Mouse (Mus musculus) limb, embryonic 12.5 days (tissue): Measurements from ENCODE around the gene Maneal. TPM values are rescaled to one million over a fixed set of nuclear protein-coding genes. Genes with fewer than 3 reads are reported as not detected.

Experiments used
- ATAC-seq: fragments of 200-750 bp; cut with Nextera tagmentation; 2 replicates; pipeline ENCODE4 v1.8.0; 2017; ENCODE audit warnings: low read depth, moderate TSS enrichment; ENCODE audit not compliant: insufficient number of reproducible peaks, insufficient read depth, low FRiP score, low TSS enrichment
- H3K27ac ChIP-seq: fragments of 300-500 bp; sonication (generic); 2 replicates; pipeline ENCODE4 v1.5.1; 2016; ENCODE audit warnings: mild to moderate bottlenecking, moderate library complexity
- H3K27me3 ChIP-seq: fragments of 300-500 bp; sonication (generic); 2 replicates; pipeline ENCODE4 v1.6.1; 2016; ENCODE audit warnings: mild to moderate bottlenecking, moderate library complexity
- H3K36me3 ChIP-seq: fragments of 300-500 bp; sonication (generic); 2 replicates; pipeline ENCODE4 v1.6.1; 2016; ENCODE audit warnings: mild to moderate bottlenecking, moderate library complexity
- H3K4me1 ChIP-seq: fragments of 300-500 bp; sonication (generic); replicated peaks from 2 replicates; pipeline ENCODE4 v1.6.1; 2016
- H3K4me2 ChIP-seq: fragments of 300-500 bp; sonication (generic); 2 replicates; pipeline ENCODE4 v1.6.1; 2016; ENCODE audit warnings: mild to moderate bottlenecking, moderate library complexity
- H3K4me3 ChIP-seq: fragments of 300-500 bp; sonication (generic); replicated peaks from 2 replicates; pipeline ENCODE4 v1.5.1; 2016; ENCODE audit warnings: mild to moderate bottlenecking
- H3K9ac ChIP-seq: fragments of 300-500 bp; sonication (generic); replicated peaks from 2 replicates; pipeline ENCODE4 v1.6.1; 2016; ENCODE audit warnings: mild to moderate bottlenecking, moderate library complexity
- H3K9me3 ChIP-seq: fragments of 300-500 bp; sonication (generic); 2 replicates; pipeline ENCODE4 v1.6.1; 2016; ENCODE audit warnings: mild to moderate bottlenecking, moderate library complexity
- WGBS: fragments of 180-500 bp; shearing (Covaris S2); methylation state at CpG from one replicate; pipeline ENCODE4 v1.1.7; 2016; 5-methylcytosine and 5-hydroxymethylcytosine counted together
- polyA plus RNA-seq: library from polyadenylated mRNA; unstranded; fragments of >200 nt; fragmentation: Nextera tagmentation; extraction: Ambion mirVana; gene quantifications from 2 replicates; pipeline ENCODE4 v1.2.1, GENCODE M21; 2016

The Maneal gene
- polyA plus RNA-seq, 1 experiment from 2014 or later, result 0.71 TPM

DNA sequence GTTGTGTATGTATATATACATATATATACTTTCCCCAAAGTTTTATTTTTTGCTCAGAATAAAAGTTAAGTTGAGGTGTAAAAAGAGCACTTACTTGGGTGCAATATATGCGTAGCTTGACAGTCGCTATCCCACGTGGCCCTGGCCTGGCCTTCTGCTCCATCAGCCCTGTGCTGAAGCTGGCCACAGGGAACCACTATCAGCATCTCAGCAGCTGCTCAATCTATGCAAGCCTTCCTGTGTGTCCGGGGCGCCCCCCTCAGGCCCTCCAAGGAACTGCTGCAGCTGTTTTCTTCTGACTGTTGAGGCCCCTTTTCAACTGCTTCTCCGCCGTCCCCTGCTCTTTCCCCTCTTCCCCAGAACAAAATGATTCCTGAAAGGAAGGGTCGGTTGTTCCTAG is 14.4 kb downstream of the Maneal start:
- Histone ChIP-seq H3K4me3 (no peak overlapping the region), H3K27ac (no peak overlapping the region), H3K4me1 (peaks cover 20% of the 10 kb centered on the region), H3K36me3 (peaks cover 43% of the 10 kb centered on the region), H3K27me3 (no peaks in the 10 kb centered on the region), H3K9ac (no peak overlapping the region), H3K9me3 (no peaks in the 10 kb centered on the region), H3K4me2 (no peak overlapping the region)
- 9% methylated on average over 8 of the region's 8 CpGs for WGBS
- ATAC-seq, result no peak

DNA sequence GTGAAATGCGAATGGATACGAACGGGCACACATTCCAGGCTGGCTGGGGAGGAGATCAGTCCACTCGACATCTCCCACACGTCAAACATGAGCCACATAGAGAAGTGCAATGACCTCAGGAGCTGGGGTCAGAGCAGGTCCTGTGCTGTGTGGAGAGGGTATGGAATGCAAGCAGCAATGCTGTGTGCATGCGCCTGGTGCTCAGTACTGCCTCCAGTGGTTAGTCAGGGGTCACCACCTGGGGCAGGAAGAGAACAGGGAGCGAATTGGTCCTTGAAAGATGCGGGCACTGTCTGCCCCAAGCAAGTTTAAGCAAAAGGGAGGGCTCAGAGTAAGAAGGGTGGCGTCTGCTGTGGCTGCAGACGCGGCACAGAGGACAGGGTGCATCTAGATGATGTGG is 18.5 kb downstream of the Maneal start:
- ATAC-seq, result no peak
- 61% methylated on average over 11 of the region's 11 CpGs for WGBS
- no peak overlapping the region for H3K27ac ChIP-seq
- H3K4me2 ChIP-seq, result no peak overlapping the region
- H3K9me3 ChIP-seq, result no peaks in the 10 kb centered on the region
- H3K4me3 ChIP-seq, result no peak overlapping the region
- peaks cover 74% of the 10 kb centered on the region for H3K36me3 ChIP-seq
- no peaks in the 10 kb centered on the region for H3K27me3 ChIP-seq
- H3K9ac ChIP-seq, result no peak overlapping the region
- peaks cover 5% of the 10 kb centered on the region; the same call in 1 of the 2 replicates for H3K4me1 ChIP-seq

DNA sequence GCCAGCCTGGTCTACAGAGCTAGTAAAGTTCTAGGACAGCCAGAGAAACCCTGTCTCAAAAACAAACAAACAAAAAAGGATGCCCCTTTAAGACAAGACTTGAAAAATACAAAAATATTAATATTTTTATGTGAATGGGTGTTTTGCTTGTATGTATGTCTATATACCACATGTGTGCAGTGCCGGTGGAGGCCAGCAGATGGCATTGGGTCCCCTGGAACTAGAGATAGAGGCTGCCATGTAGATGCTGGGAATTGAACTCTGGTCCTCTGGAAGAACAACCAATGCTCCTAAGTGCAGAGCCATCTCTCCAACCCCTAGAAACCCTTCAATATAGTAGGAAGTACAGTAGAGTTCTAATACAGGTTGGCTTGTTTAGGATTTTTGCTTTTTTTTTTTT is 21.0 kb downstream of the Maneal start:
- peaks cover 83% of the 10 kb centered on the region for H3K36me3 ChIP-seq
- WGBS, result 97% methylated on average over 1 of the region's 1 CpGs
- H3K9ac ChIP-seq, result no peak overlapping the region
- H3K4me1 ChIP-seq, result no peaks in the 10 kb centered on the region
- no peak overlapping the region for H3K27ac ChIP-seq
- H3K4me3 ChIP-seq, result no peak overlapping the region
- H3K4me2 ChIP-seq, result no peak overlapping the region
- no peaks in the 10 kb centered on the region for H3K9me3 ChIP-seq
- no peaks in the 10 kb centered on the region for H3K27me3 ChIP-seq
- no peak for ATAC-seq

DNA sequence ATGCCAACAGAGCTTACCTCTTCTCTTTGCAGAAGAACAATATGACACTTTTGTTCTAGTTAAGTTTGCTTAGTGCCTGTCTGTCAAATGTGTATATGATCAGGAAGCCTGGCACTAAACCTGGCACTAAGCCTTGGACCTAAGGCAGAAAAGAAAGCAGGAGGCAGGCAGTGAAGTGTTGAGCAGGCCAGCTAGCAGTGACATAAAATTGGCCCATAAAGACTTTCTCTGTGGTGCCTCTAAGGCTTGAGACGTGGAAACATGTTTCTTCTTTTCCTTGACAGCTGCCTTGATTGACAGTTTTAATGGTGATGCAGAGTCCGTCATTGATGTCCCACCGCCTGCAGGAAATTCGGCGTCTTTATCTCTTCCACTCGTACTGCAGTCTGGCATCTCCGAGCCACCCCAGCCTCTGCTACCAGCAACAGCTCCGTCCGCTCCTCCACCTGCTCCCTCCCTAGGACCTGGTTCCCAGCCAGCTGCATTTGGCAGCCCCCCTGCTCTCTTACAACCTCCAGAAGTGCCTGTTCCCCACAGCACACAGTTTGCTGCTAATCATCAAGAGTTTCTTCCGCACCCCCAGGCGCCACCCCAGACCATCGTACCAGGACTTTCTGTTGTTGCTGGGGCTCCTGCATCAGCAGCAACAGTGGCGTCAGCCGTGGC is 23.8 kb downstream of the Maneal start:
- H3K4me2 ChIP-seq, result no peak overlapping the region
- no peak for ATAC-seq
- no peaks in the 10 kb centered on the region for H3K27me3 ChIP-seq
- no peaks in the 10 kb centered on the region for H3K9me3 ChIP-seq
- no peaks in the 10 kb centered on the region for H3K4me1 ChIP-seq
- 86% methylated on average over 14 of the region's 14 CpGs for WGBS
- H3K9ac ChIP-seq, result no peak overlapping the region
- H3K27ac ChIP-seq, result no peak overlapping the region
- H3K4me3 ChIP-seq, result no peak overlapping the region
- H3K36me3 ChIP-seq, result peaks cover 70% of the 10 kb centered on the region

DNA sequence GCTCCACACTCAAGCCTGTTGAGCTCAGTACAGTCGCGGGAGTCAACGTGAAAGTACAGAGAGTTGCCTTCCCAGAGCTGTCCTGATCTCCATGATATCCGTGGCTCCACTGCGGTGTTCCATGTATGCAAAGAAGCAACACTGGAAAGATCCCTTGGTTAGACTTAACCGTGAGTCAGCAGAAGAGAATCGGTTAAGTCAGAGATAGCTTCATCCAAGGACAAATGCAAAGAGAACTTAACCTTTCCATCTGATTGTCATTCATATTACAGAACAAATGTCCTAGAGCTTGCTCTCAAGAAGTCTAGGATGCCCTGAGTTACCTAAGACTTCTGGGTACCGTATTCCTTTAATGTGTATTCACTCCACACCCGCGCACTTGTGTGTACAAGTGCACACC is 29.2 kb downstream of the Maneal start:
- no peak overlapping the region for H3K4me3 ChIP-seq
- H3K9me3 ChIP-seq, result no peaks in the 10 kb centered on the region
- no peaks in the 10 kb centered on the region for H3K4me1 ChIP-seq
- no peak overlapping the region for H3K27ac ChIP-seq
- no peaks in the 10 kb centered on the region for H3K27me3 ChIP-seq
- peaks cover 67% of the 10 kb centered on the region for H3K36me3 ChIP-seq
- H3K4me2 ChIP-seq, result no peak overlapping the region
- no peak for ATAC-seq
- WGBS, result 93% methylated on average over 10 of the region's 10 CpGs
- no peak overlapping the region for H3K9ac ChIP-seq

DNA sequence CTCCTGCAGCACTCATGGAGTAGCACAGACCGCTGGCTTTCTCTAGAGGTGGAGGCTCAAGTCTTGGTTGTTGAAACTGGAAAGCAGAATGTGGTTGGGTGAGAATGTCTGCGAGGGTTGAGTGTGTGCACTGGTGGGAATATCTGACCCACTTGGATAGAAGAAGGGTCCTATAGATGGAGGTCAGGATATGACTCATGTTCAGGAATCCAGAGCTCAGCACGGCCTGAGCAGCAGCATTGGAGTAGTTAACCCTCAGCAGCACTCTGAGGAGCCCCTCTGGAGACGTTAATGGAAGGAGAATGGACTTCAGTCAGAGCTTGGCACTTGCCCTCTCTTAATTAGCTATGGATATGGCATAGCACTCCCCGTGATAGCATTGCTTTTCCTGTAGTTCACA is 32.3 kb downstream of the Maneal start:
- Histone ChIP-seq H3K4me1 (no peaks in the 10 kb centered on the region), H3K4me2 (no peak overlapping the region), H3K9ac (no peak overlapping the region), H3K4me3 (no peak overlapping the region), H3K9me3 (no peaks in the 10 kb centered on the region), H3K36me3 (peaks cover 79% of the 10 kb centered on the region), H3K27ac (no peak overlapping the region), H3K27me3 (no peaks in the 10 kb centered on the region)
- ATAC-seq, result no peak
- WGBS, result 91% methylated on average over 5 of the region's 5 CpGs

DNA sequence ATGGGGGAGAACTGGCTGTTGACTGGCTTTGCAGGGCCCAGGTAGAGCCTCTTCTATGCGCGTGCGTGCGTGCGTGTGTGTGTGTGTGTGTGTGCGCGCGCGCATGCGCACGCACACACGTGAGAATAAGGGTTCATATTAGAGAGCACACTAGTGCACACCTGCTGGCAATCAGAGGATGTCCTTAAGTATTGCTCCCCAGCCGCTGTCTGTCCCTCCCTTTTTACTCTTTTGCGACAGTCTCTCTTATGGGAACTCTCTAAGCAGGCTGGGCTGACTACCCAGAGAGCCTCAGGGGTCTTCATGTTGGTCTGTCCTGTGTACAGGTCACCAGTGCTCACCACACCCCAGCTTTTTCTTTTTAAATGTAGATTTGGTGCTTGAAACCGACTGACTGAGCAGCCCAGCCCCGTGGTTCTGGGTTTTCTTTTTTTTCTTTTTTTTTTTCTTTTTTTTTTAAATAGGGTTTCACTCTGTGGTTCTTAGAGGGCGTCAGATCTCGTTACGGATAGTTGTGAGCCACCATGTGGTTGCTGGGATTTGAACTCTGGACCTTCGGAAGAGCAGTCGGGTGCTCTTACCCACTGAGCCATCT is 36.5 kb downstream of the Maneal start:
- no peak for ATAC-seq
- no peak overlapping the region for H3K4me2 ChIP-seq
- H3K9me3 ChIP-seq, result no peaks in the 10 kb centered on the region
- H3K27ac ChIP-seq, result no peak overlapping the region
- 95% methylated on average over 21 of the region's 21 CpGs for WGBS
- no peaks in the 10 kb centered on the region for H3K4me1 ChIP-seq
- no peak overlapping the region for H3K9ac ChIP-seq
- H3K36me3 ChIP-seq, result peaks cover 84% of the 10 kb centered on the region
- no peak overlapping the region for H3K4me3 ChIP-seq
- no peaks in the 10 kb centered on the region for H3K27me3 ChIP-seq

DNA sequence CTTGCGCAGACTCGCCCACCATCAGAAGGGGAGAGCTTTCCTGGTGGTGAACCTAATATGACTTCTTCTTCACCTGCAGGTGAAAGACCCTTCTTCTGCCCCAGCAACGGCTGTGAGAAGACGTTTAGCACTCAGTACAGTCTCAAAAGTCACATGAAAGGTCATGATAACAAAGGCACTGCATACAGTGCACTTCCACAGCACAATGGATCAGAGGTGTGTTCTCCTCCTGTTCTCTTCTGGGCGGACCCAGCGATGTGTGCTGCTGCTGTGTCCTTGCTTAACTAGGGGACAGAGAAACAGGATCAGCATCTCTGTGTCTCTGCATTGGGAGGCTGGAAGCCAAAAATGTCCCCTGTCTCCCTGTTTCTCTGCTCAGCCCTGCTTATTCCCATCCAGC is 37.0 kb downstream of the Maneal start:
- no peak overlapping the region for H3K4me2 ChIP-seq
- H3K27ac ChIP-seq, result no peak overlapping the region
- no peaks in the 10 kb centered on the region for H3K9me3 ChIP-seq
- H3K4me3 ChIP-seq, result no peak overlapping the region
- no peak overlapping the region for H3K9ac ChIP-seq
- WGBS, result 89% methylated on average over 6 of the region's 6 CpGs
- H3K36me3 ChIP-seq, result peaks cover 84% of the 10 kb centered on the region
- no peaks in the 10 kb centered on the region for H3K4me1 ChIP-seq
- H3K27me3 ChIP-seq, result no peaks in the 10 kb centered on the region
- no peak for ATAC-seq

DNA sequence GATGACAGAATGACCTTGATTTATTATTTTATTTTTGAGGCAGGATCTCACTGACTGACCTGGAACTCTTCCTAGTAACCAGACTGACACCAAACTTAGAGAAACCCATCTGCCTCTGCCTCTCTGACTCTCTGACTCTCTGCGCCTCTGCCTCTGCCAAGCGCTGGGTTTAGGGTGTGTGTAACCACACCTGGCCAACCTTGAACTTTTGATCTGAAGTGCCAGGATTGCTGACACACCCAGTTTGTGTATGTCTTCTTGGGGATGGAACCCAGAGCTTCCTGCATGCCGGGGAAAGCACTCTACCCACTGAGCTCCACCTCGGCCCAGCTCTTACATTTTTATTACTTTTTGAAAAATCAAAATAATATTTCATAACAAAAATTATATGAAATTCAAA is 43.1 kb downstream of the Maneal start:
- 90% methylated on average over 4 of the region's 4 CpGs for WGBS
- no peak overlapping the region for H3K4me2 ChIP-seq
- H3K9ac ChIP-seq, result no peak overlapping the region
- no peak for ATAC-seq
- H3K4me3 ChIP-seq, result no peak overlapping the region
- peaks cover 50% of the 10 kb centered on the region for H3K36me3 ChIP-seq
- no peaks in the 10 kb centered on the region for H3K27me3 ChIP-seq
- 0 out of 2 replicates have a peak, but pooled peaks cover 7% of the 10 kb centered on the region for H3K4me1 ChIP-seq
- no peaks in the 10 kb centered on the region for H3K9me3 ChIP-seq
- no peak overlapping the region for H3K27ac ChIP-seq

DNA sequence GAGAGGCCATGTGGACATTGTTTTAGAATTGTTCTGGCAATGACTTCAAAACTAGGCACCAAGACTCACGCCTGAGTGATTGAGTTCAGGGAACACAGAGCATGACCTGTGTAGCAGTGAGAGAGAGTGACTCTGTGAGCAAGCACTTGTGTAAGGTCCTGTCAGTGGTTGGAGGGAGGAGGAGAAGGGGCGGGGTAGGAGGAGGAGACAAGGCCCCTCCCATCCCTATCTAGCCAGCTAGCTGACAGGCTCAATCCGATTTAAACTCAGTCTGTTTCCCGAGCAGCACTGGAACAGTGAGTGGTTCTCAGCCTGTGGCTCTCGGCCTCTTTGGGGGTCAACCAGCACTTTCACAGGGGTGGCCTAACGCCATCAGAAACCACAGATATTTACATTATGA is 44.2 kb downstream of the Maneal start:
- no peak overlapping the region for H3K9ac ChIP-seq
- H3K27ac ChIP-seq, result no peak overlapping the region
- H3K4me1 ChIP-seq, result 0 out of 2 replicates have a peak, but pooled peaks cover 7% of the 10 kb centered on the region
- ATAC-seq, result no peak
- H3K27me3 ChIP-seq, result no peaks in the 10 kb centered on the region
- H3K4me3 ChIP-seq, result no peak overlapping the region
- H3K9me3 ChIP-seq, result no peaks in the 10 kb centered on the region
- no peak overlapping the region for H3K4me2 ChIP-seq
- peaks cover 40% of the 10 kb centered on the region for H3K36me3 ChIP-seq
- 24% methylated on average over 6 of the region's 6 CpGs for whole genome bisulfite sequencing

DNA sequence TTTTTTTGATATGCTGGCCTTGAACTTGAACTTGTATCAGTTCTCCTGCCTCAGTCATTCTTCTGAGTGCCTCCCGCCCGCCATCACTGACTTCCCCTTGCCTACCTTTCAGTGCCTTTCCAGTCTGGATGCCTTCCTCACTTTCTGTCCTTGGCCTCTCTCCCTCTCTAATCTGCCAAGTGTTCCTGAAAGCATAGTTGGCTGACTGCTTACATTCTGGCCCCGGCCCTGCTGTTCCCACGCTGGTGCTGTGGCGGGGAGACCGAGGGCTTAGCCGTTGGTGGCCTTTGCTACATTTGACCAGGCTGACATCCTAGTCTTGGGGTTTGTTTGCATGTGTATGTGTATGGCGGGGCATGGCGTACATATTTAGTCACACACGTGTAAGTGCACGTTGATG is 46.1 kb downstream of the Maneal start:
- Histone ChIP-seq H3K4me1 (0 out of 2 replicates have a peak, but pooled peaks cover 7% of the 10 kb centered on the region), H3K27ac (no peak overlapping the region), H3K9ac (no peak overlapping the region), H3K4me3 (no peak overlapping the region), H3K4me2 (no peak overlapping the region), H3K36me3 (peaks cover 30% of the 10 kb centered on the region), H3K9me3 (no peaks in the 10 kb centered on the region), H3K27me3 (no peaks in the 10 kb centered on the region)
- ATAC-seq, result no peak
- 95% methylated on average over 11 of the region's 11 CpGs for WGBS
